Mouse (Mus musculus) megakaryocyte, embryonic 14.5 days (primary cell): Measurements from ENCODE around the gene Zfp451. TPM values are rescaled to one million over a fixed set of nuclear protein-coding genes. Genes with fewer than 3 reads are reported as not detected.
"Not testable (repeated sequence)": the region's sequence is repeated elsewhere in the genome, so short reads cannot be mapped to it uniquely, and the experiment has no call there.

Experiments
- H3K27me3 ChIP-seq: replicated peaks from 2 replicates; pipeline ENCODE3; 2012; ENCODE audit warnings: inconsistent platforms
- H3K36me3 ChIP-seq: replicated peaks from 2 replicates; pipeline ENCODE3; 2012; ENCODE audit warnings: low read length, inconsistent platforms, mixed read lengths
- H3K4me1 ChIP-seq: 2 replicates; pipeline ENCODE4 v1.6.1; 2012; ENCODE audit warnings: inconsistent platforms
- H3K4me3 ChIP-seq: replicated peaks from 2 replicates; pipeline ENCODE3; 2012; ENCODE audit warnings: moderate library complexity, mild to moderate bottlenecking, inconsistent platforms
- H3K9me3 ChIP-seq: 2 replicates; pipeline ENCODE4 v1.6.1; 2012; ENCODE audit warnings: inconsistent platforms
- FLI1 ChIP-seq: IDR thresholded peaks from 2 replicates; pipeline ENCODE4 v1.6.1; 2012; ENCODE audit warnings: low read length, inconsistent platforms, mixed read lengths
- GATA1 ChIP-seq: IDR thresholded peaks from 3 replicates; pipeline ENCODE4 v1.6.1; 2012; ENCODE audit warnings: mixed read lengths, low read length, inconsistent platforms, borderline replicate concordance
- polyA plus RNA-seq: library from polyadenylated mRNA; stranded (reverse); fragments of >175 nt; gene quantifications from 2 replicates; pipeline ENCODE4 v1.2.3, GENCODE M21; 2012; ENCODE audit warnings: low replicate concordance; ENCODE audit not compliant: insufficient read depth

Gene Zfp451
- polyA plus RNA-seq, 1 experiment: 1.8 TPM

GRCm38 (mm10) chr1:33758488-33758887 is 55.9 kb downstream of the Zfp451 start:
- no peaks in the 10 kb centered on the region for H3K9me3 ChIP-seq
- peak overlapping the region; percentile 14 for H3K4me3 ChIP-seq
- peaks cover 52% of the 10 kb centered on the region for H3K36me3 ChIP-seq
- no peaks in the 10 kb centered on the region for H3K27me3 ChIP-seq
- H3K4me1 ChIP-seq: peaks cover 46% of the 10 kb centered on the region
- TF ChIP-seq GATA1 (no peak), FLI1 (no peak)

DNA sequence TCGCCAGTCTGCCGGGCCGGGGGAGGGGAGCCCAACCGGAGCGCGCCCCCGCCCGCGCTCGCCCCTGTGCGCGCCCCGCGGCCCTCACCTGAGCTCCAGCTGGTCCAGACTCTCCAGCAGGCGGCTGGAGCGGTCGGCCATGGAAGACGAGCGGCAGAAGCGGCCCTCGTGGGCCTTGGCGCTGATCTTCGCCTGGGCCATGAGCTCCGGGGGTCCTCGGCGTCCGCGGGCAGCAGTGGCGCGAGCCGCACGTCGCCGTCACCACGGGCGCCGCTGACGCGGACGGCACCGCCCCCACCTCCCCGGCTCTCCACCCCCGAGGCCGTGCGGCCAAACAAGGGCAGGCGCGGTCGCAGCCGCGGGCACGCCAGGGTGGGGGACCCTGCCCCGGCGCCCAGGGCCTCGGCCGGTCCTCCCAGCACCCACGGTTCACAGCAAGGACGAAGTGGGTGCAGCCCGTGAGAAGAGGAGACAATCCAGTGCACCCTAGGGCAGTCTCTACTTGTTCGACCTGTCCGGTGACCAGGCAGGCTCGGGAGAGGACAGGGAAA is 56.8 kb downstream of the Zfp451 start, which contains the start of gene Bag2:
Bag2 (minus strand) TSS at position 305 of the 551 bp plus-strand sequence.
- TF ChIP-seq GATA1 (no peak), FLI1 (no peak)
- Histone ChIP-seq H3K36me3 (peaks cover 46% of the 10 kb centered on the region), H3K4me3 (peak within 1 kb of the TSS; percentile 95), H3K9me3 (no peaks in the 10 kb centered on the region), H3K4me1 (peaks cover 37% of the 10 kb centered on the region), H3K27me3 (no peaks in the 10 kb centered on the region)

- TF ChIP-seq GATA1 (no peak), FLI1 (no peak)
- H3K36me3 ChIP-seq: peaks cover 45% of the 10 kb centered on the region
- H3K27me3 ChIP-seq: no peaks in the 10 kb centered on the region
- peaks cover 37% of the 10 kb centered on the region for H3K4me1 ChIP-seq
- H3K4me3 ChIP-seq: peak overlapping the region; percentile 95
- no peaks in the 10 kb centered on the region for H3K9me3 ChIP-seq
Measured at GRCm38 (mm10) chr1:33757033-33757413, 57.4 kb downstream of the Zfp451 start.

GRCm38 (mm10) chr1:33756258-33757032 is 58.0 kb downstream of the Zfp451 start:
- H3K4me3 ChIP-seq: peak overlapping the region; percentile 95
- H3K36me3 ChIP-seq: peaks cover 40% of the 10 kb centered on the region
- H3K4me1 ChIP-seq: peaks cover 37% of the 10 kb centered on the region
- no peaks in the 10 kb centered on the region for H3K9me3 ChIP-seq
- H3K27me3 ChIP-seq: no peaks in the 10 kb centered on the region
- TF ChIP-seq FLI1 (no peak), GATA1 (no peak)

GRCm38 (mm10) chr1:33755799-33756198 is 58.6 kb downstream of the Zfp451 start:
- Histone ChIP-seq H3K36me3 (peaks cover 40% of the 10 kb centered on the region), H3K4me1 (peaks cover 37% of the 10 kb centered on the region), H3K4me3 (peak overlapping the region; percentile 95), H3K27me3 (no peaks in the 10 kb centered on the region), H3K9me3 (no peaks in the 10 kb centered on the region)
- TF ChIP-seq FLI1 (no peak), GATA1 (no peak)

DNA sequence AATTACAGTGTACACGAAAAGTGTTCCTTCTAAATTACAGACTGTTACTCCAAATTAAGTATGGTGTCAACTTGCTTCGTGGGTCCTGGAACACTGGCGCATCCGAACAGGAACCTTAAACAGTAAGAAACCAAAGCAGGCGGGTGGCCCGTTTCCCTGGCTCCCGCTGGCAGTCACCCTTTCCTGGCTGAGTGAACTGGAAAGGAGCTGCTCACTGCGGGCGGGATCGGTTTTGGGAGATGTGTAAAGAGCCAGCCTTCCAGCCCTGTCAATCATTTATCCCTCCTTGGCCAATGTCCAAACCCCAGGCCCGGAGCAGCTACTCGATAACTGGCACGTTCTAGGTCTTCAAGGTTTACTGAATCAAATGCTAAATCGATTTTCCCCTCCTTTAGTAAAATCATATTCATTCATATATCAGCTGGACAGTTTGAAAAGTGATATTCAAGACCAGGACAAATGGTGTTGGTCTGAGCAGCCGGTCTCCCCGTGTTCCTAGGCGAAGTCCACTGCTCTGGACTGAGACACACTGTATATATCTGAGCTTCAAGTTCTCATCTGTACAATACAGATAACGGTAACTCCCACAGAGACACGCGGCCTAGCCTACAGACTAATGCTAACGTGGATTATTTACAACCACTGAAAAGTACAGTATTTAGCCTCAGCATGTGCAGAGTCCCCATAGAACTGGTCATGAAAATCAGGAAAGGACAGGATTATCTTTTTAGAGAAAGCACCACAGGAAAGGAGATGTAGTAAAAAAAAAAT is 59.2 kb downstream of the Zfp451 start:
- no peak overlapping the region for H3K4me3 ChIP-seq
- H3K9me3 ChIP-seq: no peaks in the 10 kb centered on the region
- H3K4me1 ChIP-seq: peaks cover 37% of the 10 kb centered on the region
- no peaks in the 10 kb centered on the region for H3K27me3 ChIP-seq
- TF ChIP-seq FLI1 (no peak), GATA1 (no peak)
- H3K36me3 ChIP-seq: peaks cover 36% of the 10 kb centered on the region

DNA sequence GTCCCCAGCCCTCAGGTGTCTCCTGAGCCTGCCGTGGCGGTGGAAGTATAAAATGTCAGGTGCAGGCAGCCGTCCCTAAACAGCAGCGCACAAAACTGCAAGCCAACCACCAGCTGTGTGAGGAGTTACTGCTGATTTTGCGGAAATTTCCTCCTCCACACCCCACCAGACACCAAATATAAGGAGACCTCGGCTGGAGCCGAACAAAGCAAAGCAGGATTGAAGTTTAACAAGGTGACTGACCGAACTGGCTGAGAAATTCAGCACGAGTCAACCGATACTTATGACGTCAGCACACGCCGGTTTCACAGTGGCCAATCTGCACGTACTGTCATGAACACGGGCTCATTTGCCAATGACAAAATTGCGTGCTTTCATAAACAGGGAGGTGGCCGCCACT is 60.3 kb downstream of the Zfp451 start:
- Histone ChIP-seq H3K4me3 (no peak overlapping the region), H3K9me3 (no peaks in the 10 kb centered on the region), H3K36me3 (peaks cover 37% of the 10 kb centered on the region), H3K4me1 (peaks cover 37% of the 10 kb centered on the region), H3K27me3 (no peaks in the 10 kb centered on the region)
- TF ChIP-seq GATA1 (no peak), FLI1 (no peak)

GRCm38 (mm10) chr1:33751283-33751682 is 63.1 kb downstream of the Zfp451 start:
- Histone ChIP-seq H3K36me3 (peaks cover 64% of the 10 kb centered on the region), H3K9me3 (no peaks in the 10 kb centered on the region), H3K4me1 (peaks cover 13% of the 10 kb centered on the region), H3K27me3 (no peaks in the 10 kb centered on the region), H3K4me3 (no peak overlapping the region)
- no peak for TF ChIP-seq FLI1

GRCm38 (mm10) chr1:33749709-33750108 is 64.7 kb downstream of the Zfp451 start:
- not testable (repeated sequence) for H3K4me3 ChIP-seq, H3K27me3 ChIP-seq, H3K4me1 ChIP-seq, H3K9me3 ChIP-seq
- H3K36me3 ChIP-seq: peaks cover 71% of the 10 kb centered on the region

GRCm38 (mm10) chr1:33749109-33749508 is 65.3 kb downstream of the Zfp451 start:
- TF ChIP-seq FLI1 (no peak), GATA1 (no peak)
- H3K4me1 ChIP-seq: no peaks in the 10 kb centered on the region
- peaks cover 69% of the 10 kb centered on the region for H3K36me3 ChIP-seq
- no peaks in the 10 kb centered on the region for H3K9me3 ChIP-seq
- no peaks in the 10 kb centered on the region for H3K27me3 ChIP-seq
- H3K4me3 ChIP-seq: no peak overlapping the region
